Mouse (Mus musculus): Measurements from ENCODE around the gene Foxo3. TPM values are rescaled to one million over a fixed set of nuclear protein-coding genes. Genes with fewer than 3 reads are reported as not detected.

The Foxo3 gene
- polyA plus RNA-seq, 1 experiment from 2014 or later: 8.1 TPM

- no peak overlapping the region for H3K4me3 ChIP-seq
- 0 out of 2 replicates have a peak, but pooled peaks cover 6% of the 10 kb centered on the region for H3K36me3 ChIP-seq
- H3K9me3 ChIP-seq: no peaks in the 10 kb centered on the region
- no peaks in the 10 kb centered on the region for H3K27me3 ChIP-seq
- no peak overlapping the region for H3K9ac ChIP-seq
- no peak overlapping the region for H3K4me2 ChIP-seq (replicated peaks)
- peaks cover 52% of the 10 kb centered on the region for H3K4me1 ChIP-seq
- H3K27ac ChIP-seq: peak overlapping the region; percentile 1; the same call in 1 of the 2 replicates
- 49% methylated on average over 2 of the region's 2 CpGs for WGBS
- ATAC-seq (ENCODE audit: low FRiP score, low read depth): no peak
Observed at GRCm38 (mm10) chr10:42210641-42211040, 65.9 kb downstream of the Foxo3 start.

- ATAC-seq (ENCODE audit: low FRiP score, low read depth): no peak
- no peak overlapping the region for H3K9ac ChIP-seq
- H3K27ac ChIP-seq: no peak overlapping the region
- no peak overlapping the region for H3K4me2 ChIP-seq (replicated peaks)
- H3K4me3 ChIP-seq: no peak overlapping the region
- H3K4me1 ChIP-seq: peaks cover 59% of the 10 kb centered on the region
- no peaks in the 10 kb centered on the region for H3K9me3 ChIP-seq
- H3K36me3 ChIP-seq: 0 out of 2 replicates have a peak, but pooled peaks cover 6% of the 10 kb centered on the region
- H3K27me3 ChIP-seq: no peaks in the 10 kb centered on the region
- WGBS: 73% methylated on average over 6 of the region's 6 CpGs
Observed at GRCm38 (mm10) chr10:42209809-42210208, 66.7 kb downstream of the Foxo3 start.

- 88% methylated on average over 12 of the region's 12 CpGs for WGBS
- Histone ChIP-seq H3K4me3 (no peak overlapping the region), H3K27me3 (no peaks in the 10 kb centered on the region), H3K9ac (no peak overlapping the region), H3K27ac (no peak overlapping the region), H3K4me2 (replicated peaks) (no peak overlapping the region), H3K9me3 (no peaks in the 10 kb centered on the region), H3K36me3 (0 out of 2 replicates have a peak, but pooled peaks cover 6% of the 10 kb centered on the region), H3K4me1 (peaks cover 73% of the 10 kb centered on the region)
- no peak for ATAC-seq (ENCODE audit: low FRiP score, low read depth)
Observed at GRCm38 (mm10) chr10:42207612-42208011, 68.9 kb downstream of the Foxo3 start.

GRCm38 (mm10) chr10:42204768-42205412 is 71.7 kb downstream of the Foxo3 start:
- Histone ChIP-seq H3K4me1 (peaks cover 61% of the 10 kb centered on the region), H3K9me3 (no peaks in the 10 kb centered on the region), H3K9ac (no peak overlapping the region), H3K27ac (peak overlapping the region; percentile 90; the same call in 1 of the 2 replicates), H3K4me2 (replicated peaks) (peak overlapping the region; percentile 28; the same call in 1 of the 2 replicates), H3K36me3 (0 out of 2 replicates have a peak, but pooled peaks cover 3% of the 10 kb centered on the region), H3K4me3 (no peak overlapping the region), H3K27me3 (no peaks in the 10 kb centered on the region)
- ATAC-seq (ENCODE audit: low FRiP score, low read depth): no peak
- WGBS: 54% methylated on average over 20 of the region's 20 CpGs

- Histone ChIP-seq H3K4me2 (replicated peaks) (peak overlapping the region; percentile 52), H3K36me3 (no peaks in the 10 kb centered on the region), H3K27me3 (no peaks in the 10 kb centered on the region), H3K4me3 (0 out of 2 replicates have a peak overlapping the region, but pooled peaks have one; percentile 5), H3K9me3 (no peaks in the 10 kb centered on the region), H3K4me1 (peaks cover 60% of the 10 kb centered on the region), H3K9ac (no peak overlapping the region), H3K27ac (peak overlapping the region; percentile 90)
- peak; percentile 82; the same call in 1 of the 2 replicates for ATAC-seq (ENCODE audit: low FRiP score, low read depth)
- WGBS: 20% methylated on average over 18 of the region's 18 CpGs
Observed at GRCm38 (mm10) chr10:42203321-42204155, 73.0 kb downstream of the Foxo3 start.

- Histone ChIP-seq H3K27ac (peak overlapping the region; percentile 53; the same call in 1 of the 2 replicates), H3K36me3 (peaks cover 3% of the 10 kb centered on the region)
- WGBS: 67% methylated on average over 8 of the region's 8 CpGs
Observed at GRCm38 (mm10) chr10:42202561-42202960, 74.0 kb downstream of the Foxo3 start.

GRCm38 (mm10) chr10:42199472-42199871 is 77.1 kb downstream of the Foxo3 start:
- peaks cover 23% of the 10 kb centered on the region for H3K36me3 ChIP-seq
- WGBS: 47% methylated on average over 3 of the region's 3 CpGs
- no peak for ATAC-seq (ENCODE audit: low FRiP score, low read depth)

More at GRCm38 (mm10) chr10:42202561-42202960, 74.0 kb downstream of the Foxo3 start:
- Histone ChIP-seq H3K4me2 (replicated peaks) (no peak overlapping the region), H3K4me1 (peaks cover 58% of the 10 kb centered on the region), H3K9ac (no peak overlapping the region), H3K4me3 (no peak overlapping the region), H3K9me3 (peaks cover 2% of the 10 kb centered on the region; the same call in 1 of the 2 replicates), H3K27me3 (no peaks in the 10 kb centered on the region)
- no peak for ATAC-seq (ENCODE audit: low FRiP score, low read depth)

GRCm38 (mm10) chr10:42198682-42199081 is 77.9 kb downstream of the Foxo3 start:
- H3K36me3 ChIP-seq: peaks cover 23% of the 10 kb centered on the region
- H3K9me3 ChIP-seq: peaks cover 10% of the 10 kb centered on the region; the same call in 1 of the 2 replicates
- H3K27me3 ChIP-seq: no peaks in the 10 kb centered on the region
- H3K9ac ChIP-seq: no peak overlapping the region
- no peak overlapping the region for H3K4me2 ChIP-seq (replicated peaks)
- 69% methylated on average over 3 of the region's 3 CpGs for WGBS
- ATAC-seq (ENCODE audit: low FRiP score, low read depth): no peak
- no peak overlapping the region for H3K4me3 ChIP-seq
- H3K4me1 ChIP-seq: peaks cover 44% of the 10 kb centered on the region
- H3K27ac ChIP-seq: no peak overlapping the region

More at GRCm38 (mm10) chr10:42199472-42199871, 77.1 kb downstream of the Foxo3 start:
- peaks cover 10% of the 10 kb centered on the region; the same call in 1 of the 2 replicates for H3K9me3 ChIP-seq
- H3K4me2 ChIP-seq (replicated peaks): no peak overlapping the region
- H3K4me3 ChIP-seq: no peak overlapping the region
- peaks cover 45% of the 10 kb centered on the region for H3K4me1 ChIP-seq
- H3K9ac ChIP-seq: no peak overlapping the region
- H3K27me3 ChIP-seq: no peaks in the 10 kb centered on the region
- no peak overlapping the region for H3K27ac ChIP-seq

GRCm38 (mm10) chr10:42194784-42195183 is 81.8 kb downstream of the Foxo3 start:
- Histone ChIP-seq H3K9ac (no peak overlapping the region), H3K36me3 (peaks cover 26% of the 10 kb centered on the region), H3K4me3 (no peak overlapping the region), H3K4me1 (peaks cover 42% of the 10 kb centered on the region), H3K4me2 (replicated peaks) (no peak overlapping the region), H3K27me3 (no peaks in the 10 kb centered on the region), H3K27ac (no peak overlapping the region), H3K9me3 (peaks cover 10% of the 10 kb centered on the region; the same call in 1 of the 2 replicates)
- no peak for ATAC-seq (ENCODE audit: low FRiP score, low read depth)
- 82% methylated on average over 6 of the region's 6 CpGs for WGBS

- Histone ChIP-seq H3K36me3 (peaks cover 26% of the 10 kb centered on the region), H3K4me2 (replicated peaks) (no peak overlapping the region), H3K27me3 (no peaks in the 10 kb centered on the region), H3K4me3 (no peak overlapping the region), H3K9me3 (peaks cover 10% of the 10 kb centered on the region; the same call in 1 of the 2 replicates), H3K27ac (no peak overlapping the region), H3K4me1 (peaks cover 49% of the 10 kb centered on the region), H3K9ac (no peak overlapping the region)
- no peak for ATAC-seq (ENCODE audit: low FRiP score, low read depth)
- WGBS: 67% methylated on average over 4 of the region's 4 CpGs
Observed at GRCm38 (mm10) chr10:42193981-42194380, 82.6 kb downstream of the Foxo3 start.

GRCm38 (mm10) chr10:42192951-42193350 is 83.6 kb downstream of the Foxo3 start:
- H3K9ac ChIP-seq: no peak overlapping the region
- peaks cover 53% of the 10 kb centered on the region for H3K4me1 ChIP-seq
- H3K27me3 ChIP-seq: no peaks in the 10 kb centered on the region
- H3K27ac ChIP-seq: no peak overlapping the region
- WGBS: 29% methylated on average over 6 of the region's 6 CpGs
- H3K4me2 ChIP-seq (replicated peaks): no peak overlapping the region
- no peak for ATAC-seq (ENCODE audit: low FRiP score, low read depth)
- peaks cover 10% of the 10 kb centered on the region; the same call in 1 of the 2 replicates for H3K9me3 ChIP-seq
- H3K36me3 ChIP-seq: peaks cover 26% of the 10 kb centered on the region
- H3K4me3 ChIP-seq: no peak overlapping the region

All from limb, embryonic 13.5 days (tissue).